Mouse (Mus musculus): Measurements from ENCODE around the gene Gm45753.
"Not testable (repeated sequence)": the region's sequence is repeated elsewhere in the genome, so short reads cannot be mapped to it uniquely, and the experiment has no call there.

The Gm45753 gene

GRCm38 (mm10) chr8:45308366-45308765 lies at the start of gene Gm45753:
TSS of gene Gm45753 (minus strand) at chr8:45308466.
- DNase-seq: no peak

- peak; percentile 19 to 39 for DNase-seq
Observed at GRCm38 (mm10) chr8:45355809-45356208, 47.5 kb upstream of the Gm45753 start.

- DNase-seq: peak; percentile 64 to 86
Observed at GRCm38 (mm10) chr8:45345031-45345430, 36.8 kb upstream of the Gm45753 start.

- no peak for DNase-seq
Observed at GRCm38 (mm10) chr8:45344298-45344697, 36.0 kb upstream of the Gm45753 start.

- DNase-seq: no peak
Observed at GRCm38 (mm10) chr8:45341630-45342628, 33.7 kb upstream of the Gm45753 start.

GRCm38 (mm10) chr8:45333493-45333892 lies 25.2 kb upstream of the Gm45753 start:
- DNase-seq: peak; percentile 14 to 22

- peak; percentile 75 to 81 for DNase-seq
Observed at GRCm38 (mm10) chr8:45332685-45333409, 24.6 kb upstream of the Gm45753 start, which contains the start of gene Cyp4v3. TSS of gene Cyp4v3 (minus strand) at chr8:45333216.

GRCm38 (mm10) chr8:45330856-45331255 lies 22.6 kb upstream of the Gm45753 start:
- DNase-seq: no peak

- no peak for DNase-seq
Observed at GRCm38 (mm10) chr8:45329206-45329980, 21.1 kb upstream of the Gm45753 start.

- DNase-seq: not testable (repeated sequence)
Observed at GRCm38 (mm10) chr8:45327076-45327475, 18.8 kb upstream of the Gm45753 start.

- DNase-seq: no peak
Observed at GRCm38 (mm10) chr8:45324151-45324550, 15.9 kb upstream of the Gm45753 start.

- no peak for DNase-seq
Observed at GRCm38 (mm10) chr8:45321365-45321764, 13.1 kb upstream of the Gm45753 start.

GRCm38 (mm10) chr8:45320930-45321329 lies 12.7 kb upstream of the Gm45753 start:
- no peak for DNase-seq

- DNase-seq: no peak
Observed at GRCm38 (mm10) chr8:45310967-45311366, 2.7 kb upstream of the Gm45753 start.

- no peak for DNase-seq
Observed at GRCm38 (mm10) chr8:45305479-45305878, 2.8 kb downstream of the Gm45753 start.

- DNase-seq: no peak
Observed at GRCm38 (mm10) chr8:45304354-45304753, 3.9 kb downstream of the Gm45753 start.

GRCm38 (mm10) chr8:45302390-45302789 lies 5.9 kb downstream of the Gm45753 start:
- DNase-seq: no peak

GRCm38 (mm10) chr8:45295276-45295675 lies 13.0 kb downstream of the Gm45753 start:
- DNase-seq: no peak

- no peak for DNase-seq
Observed at GRCm38 (mm10) chr8:45294687-45295086, 13.6 kb downstream of the Gm45753 start, which contains the start of gene Klkb1. TSS of gene Klkb1 (minus strand) at chr8:45294859.

GRCm38 (mm10) chr8:45291790-45292189 lies 16.5 kb downstream of the Gm45753 start:
- DNase-seq: no peak

- peak; percentile 9 to 14 for DNase-seq
Observed at GRCm38 (mm10) chr8:45281630-45282029, 26.6 kb downstream of the Gm45753 start.

- no peak for DNase-seq
Observed at GRCm38 (mm10) chr8:45277453-45277852, 30.8 kb downstream of the Gm45753 start.

- DNase-seq: no peak
Observed at GRCm38 (mm10) chr8:45274317-45274716, 33.9 kb downstream of the Gm45753 start.

Measured in kidney, postnatal 36 days (tissue).